Mouse (Mus musculus) brain, embryonic 18.5 days (tissue): ENCODE data around the gene Ints3.

Source experiments
- DNase-seq: peaks from one replicate; pipeline ENCODE4 v3.0.0-alpha.2; 2012; ENCODE audit warnings: low read depth, low spot score

Gene Ints3

DNA sequence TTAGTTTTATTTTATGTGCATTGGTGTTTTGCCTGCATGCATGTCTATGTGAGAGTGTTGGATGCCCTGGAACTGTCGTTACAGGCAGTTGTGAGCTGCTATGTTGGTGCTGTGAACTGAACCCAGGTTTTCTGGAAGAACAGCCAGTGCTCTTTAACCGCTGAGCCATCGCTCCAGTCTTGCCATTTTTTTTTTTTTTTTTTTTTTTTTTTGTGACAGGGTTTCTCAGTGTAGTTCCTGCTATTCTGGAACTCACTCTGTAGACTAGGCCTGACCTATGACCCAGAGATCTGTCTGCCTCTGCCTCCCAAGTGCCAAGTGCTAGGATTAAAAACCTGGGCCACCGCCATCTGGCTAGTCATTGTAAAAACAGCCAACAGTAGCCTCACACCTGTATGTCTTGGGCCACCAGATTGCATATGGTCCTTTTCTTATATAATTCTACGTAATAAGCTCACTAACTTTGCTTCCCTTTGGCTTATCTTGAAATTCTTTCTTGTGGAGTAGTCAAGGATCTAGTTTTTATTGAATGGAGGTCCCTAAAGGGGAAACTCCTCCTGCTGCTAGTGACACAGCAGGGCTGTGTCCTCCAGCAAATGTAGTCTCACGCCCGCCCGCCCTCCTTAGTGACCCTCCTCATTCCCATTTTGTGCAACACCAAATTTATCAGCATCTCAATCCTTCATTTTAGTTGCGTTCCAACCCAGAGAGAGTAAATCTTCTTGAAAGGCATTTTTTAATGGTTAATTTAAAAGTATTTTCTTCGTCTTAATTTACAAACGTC is 12.2 kb upstream of the Ints3 start:
- DNase-seq = no peak

DNA sequence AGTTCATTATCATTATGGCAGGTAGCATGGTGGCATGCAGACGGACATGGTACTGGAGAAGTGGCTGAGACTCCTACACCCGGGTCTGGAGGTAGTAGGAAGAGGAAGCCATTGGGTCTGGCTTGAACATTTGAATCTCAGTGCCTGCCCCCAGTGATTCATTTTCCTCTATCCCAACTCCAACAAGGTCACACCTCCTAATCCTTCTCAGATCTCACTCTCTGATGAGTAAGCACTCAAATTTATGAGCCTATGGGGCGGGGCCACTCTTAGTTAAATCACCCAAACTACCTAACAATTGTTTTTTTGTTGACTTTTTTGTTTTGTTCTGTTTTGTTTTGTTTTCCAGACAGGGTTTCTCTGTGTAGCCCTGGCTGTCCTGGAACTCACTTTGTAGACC is 10.6 kb upstream of the Ints3 start:
- no peak for DNase-seq

DNA sequence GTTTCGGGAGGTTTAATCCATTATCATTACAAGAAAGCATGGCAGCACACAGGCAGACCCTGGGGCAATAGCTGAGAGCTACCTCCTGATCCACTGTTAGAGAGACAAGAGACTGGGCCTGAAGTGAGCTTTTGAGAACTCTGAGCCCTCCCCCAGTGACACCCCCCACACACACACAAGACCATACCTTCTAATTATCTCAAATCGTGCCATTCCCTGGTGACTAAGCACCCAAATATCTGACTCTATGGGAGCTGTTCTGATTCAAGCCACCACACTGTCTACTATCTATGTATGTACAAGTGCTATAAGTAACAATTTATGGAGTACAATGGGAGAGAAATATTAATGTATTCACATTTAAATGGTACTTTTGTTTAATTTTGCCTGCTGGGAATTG is 7.3 kb upstream of the Ints3 start:
- DNase-seq = no peak

DNA sequence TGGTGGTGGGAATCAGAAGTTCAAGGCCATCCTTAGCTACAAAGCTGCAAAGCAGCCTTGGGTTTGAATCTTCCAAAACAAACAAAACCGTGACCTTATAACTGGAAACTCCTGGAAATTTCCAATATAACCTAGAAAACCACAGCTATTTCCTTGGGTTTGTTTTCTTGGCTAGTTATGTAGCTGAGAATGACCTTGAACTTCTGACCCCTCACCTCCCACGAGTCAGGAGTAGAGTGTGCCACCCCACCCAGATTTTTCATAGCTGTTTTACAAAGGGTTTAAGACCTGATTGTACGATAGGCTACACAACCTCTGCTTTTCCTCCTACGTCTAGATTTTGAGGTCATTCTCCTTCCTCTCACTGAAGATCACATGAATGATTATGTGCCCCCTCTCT is 3.7 kb upstream of the Ints3 start:
- no peak for DNase-seq

DNA sequence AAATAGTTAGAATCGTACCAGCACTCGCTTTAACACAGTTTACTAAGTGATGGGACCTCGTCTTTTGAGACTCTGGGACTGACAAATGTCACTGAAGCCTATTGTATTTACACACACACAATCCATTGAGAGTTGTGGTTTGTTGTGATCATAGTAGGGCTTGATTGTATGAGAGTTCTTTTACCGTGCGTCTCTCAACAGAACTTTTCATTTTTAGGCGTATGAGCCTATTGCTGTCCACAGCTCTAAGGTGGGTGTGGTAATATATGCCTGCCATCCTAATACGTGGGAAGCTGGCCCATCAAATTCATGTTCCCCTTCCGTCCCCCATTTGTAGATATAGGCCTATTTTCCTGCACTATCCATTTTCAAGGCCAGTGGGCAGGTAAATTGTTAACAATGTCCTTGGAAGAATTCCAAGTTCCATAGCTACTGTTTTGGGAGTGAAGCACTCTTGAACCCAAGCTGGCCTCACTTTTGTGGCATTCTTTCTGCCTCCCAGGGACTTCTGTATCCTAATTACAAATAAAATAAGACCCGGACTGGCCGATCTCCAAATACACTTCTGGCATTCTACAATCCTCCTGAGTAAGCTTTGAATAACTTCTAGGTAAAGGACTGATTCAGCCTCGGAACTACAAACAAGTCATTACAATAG is 780 bp upstream of the Ints3 start:
- DNase-seq = no peak

DNA sequence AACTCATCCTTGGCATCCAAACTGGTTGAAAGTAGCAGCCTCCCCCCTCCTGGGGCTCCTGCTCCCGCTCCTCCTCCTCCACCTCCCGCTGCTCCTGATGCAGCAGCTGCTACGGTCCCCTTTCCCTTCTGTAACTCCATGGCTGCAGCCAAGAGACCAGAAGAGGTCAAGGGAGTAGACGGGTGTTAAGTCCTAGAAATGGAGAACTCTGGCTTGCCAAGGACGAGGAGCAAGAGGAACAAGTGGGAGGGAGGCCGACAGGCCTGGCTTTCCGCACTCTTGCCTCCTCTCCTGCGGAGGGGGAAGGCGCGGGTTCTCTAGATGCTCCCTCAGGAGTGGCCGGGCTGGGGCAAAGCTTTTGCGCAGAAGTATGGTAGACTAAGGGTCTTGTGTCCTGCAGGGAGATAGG is 607 bp downstream of the Ints3 start:
- DNase-seq = no peak

DNA sequence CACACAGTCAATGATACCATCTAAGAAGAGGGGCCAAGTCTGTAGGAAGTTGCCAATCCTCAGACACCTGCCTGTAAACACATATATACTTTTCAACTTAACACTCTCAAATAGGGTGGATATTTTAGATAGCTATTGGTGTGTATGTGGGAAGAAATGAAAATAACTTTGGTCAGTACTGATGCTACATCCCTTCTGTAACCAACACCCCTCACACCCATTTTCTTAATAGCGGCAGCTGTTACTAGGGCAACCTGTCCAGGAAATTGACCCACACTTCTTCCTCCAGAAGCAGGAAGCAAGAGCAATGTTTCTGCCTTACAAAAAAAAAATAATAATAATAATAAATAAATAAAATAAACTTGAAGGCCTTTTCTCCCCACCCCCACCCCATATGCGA is 1.1 kb downstream of the Ints3 start:
- no peak for DNase-seq

DNA sequence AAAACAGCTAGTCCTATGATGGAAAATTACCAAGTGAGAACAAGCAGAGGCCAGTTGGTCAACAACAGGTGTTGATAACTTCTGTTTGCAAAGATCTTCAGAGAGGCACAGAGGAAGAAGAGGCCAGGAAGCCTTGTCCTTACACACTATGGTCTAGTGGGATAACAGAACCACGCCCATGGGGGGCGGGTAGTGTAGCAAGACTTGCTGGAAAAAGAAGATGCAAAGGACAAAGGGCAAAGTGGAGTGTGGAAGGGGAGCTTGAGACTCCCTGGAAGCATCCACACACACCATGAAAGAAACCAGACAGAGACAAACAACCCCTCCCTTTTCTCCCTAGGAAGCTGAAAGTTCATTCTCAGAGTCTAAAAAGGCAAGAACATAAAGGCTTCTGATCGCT is 3.8 kb downstream of the Ints3 start:
- DNase-seq = no peak

DNA sequence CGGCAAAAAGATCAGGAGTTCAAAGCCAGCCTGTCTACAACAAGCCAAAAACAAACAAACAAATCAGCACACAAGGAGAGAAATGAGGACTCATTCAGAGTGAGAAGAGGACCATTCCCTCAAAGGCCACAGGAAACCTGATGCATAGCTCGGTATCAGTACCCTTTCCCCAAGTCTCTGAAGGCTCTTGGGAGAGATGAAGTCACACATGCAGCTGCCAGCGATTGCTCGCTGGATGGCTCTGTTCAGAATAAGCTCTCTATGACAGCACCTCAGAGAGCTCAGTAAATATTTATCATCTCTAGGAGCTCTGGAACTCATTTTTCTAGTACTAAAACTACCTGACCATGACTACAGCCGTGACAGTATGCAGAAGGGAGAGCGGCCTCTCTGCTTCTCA is 5.2 kb downstream of the Ints3 start:
- DNase-seq = no peak

DNA sequence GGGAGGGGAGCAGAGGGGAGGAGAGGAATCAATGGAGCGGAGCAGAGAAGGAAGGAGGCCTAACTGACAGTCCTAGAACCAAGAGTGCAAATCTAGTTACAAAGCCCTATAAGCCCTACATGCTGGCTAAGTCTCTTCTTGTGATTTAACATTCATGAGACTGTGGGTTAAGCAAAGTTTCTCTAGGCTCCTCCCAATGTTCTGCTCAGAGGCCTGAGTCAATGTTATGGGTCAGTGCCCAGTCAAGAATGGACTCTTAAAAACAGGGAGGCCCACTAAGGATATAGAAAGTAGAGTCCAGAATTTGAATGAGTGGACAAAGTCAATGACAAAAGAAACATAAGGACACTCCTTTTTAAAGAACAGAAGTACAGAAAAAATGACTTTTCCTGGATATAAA is 5.8 kb downstream of the Ints3 start:
- no peak for DNase-seq

DNA sequence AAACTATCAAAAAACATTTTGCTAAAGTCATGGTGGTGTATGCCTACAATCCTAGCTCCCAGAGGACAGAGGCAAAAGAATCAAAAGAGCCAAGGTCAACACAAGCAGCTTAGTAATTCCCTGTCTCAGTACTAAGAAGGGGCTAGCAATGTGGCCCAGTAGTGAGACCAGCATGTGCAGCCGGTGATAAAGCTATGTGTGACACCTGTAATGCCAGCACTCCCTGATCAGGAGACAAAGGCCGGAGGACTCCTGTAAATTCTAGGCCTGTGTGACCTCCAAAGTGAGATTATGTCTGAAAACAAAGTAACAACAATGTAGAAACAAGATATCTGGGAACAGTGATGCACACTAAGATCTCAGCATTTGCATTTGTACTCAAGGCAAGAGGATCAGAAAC is 7.9 kb downstream of the Ints3 start:
- no peak for DNase-seq

DNA sequence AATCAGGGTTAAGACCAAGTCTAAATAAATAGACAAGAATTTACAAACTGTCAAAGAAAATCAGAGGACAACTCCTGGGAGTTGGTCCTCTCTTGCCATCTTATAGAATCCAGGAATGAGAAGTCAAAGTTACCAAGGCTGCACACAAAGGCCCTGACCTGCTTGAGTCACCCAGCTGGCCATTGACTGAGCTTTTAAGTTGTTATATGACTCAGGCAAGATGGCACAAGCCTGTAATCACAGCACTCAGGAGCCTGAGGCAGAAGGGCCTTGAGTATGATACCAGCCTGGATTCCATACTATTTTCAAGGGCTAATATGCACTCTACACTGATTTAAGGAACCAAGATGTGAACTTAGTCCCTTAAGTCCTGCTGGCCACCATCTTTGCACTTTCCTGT is 9.9 kb downstream of the Ints3 start:
- DNase-seq = no peak

DNA sequence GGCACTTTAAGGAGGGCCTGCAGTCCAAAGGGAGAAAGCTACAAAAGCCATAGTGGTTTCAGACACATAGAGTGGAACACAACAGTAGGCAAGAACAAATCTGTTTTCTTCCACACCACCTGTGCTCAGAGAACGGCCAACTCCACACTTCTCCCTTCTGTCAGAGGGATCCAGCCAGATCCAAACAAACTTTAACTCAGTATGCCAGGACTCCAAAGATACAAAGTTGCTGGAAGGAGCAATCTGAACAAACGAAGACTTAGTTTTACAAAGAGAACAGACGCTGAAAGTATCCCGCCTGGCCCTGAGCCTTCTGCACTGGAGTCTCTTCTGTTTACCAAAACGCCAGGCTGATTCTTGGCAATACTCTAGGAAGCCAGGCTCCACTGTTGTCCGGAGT is 12.7 kb downstream of the Ints3 start:
- no peak for DNase-seq

DNA sequence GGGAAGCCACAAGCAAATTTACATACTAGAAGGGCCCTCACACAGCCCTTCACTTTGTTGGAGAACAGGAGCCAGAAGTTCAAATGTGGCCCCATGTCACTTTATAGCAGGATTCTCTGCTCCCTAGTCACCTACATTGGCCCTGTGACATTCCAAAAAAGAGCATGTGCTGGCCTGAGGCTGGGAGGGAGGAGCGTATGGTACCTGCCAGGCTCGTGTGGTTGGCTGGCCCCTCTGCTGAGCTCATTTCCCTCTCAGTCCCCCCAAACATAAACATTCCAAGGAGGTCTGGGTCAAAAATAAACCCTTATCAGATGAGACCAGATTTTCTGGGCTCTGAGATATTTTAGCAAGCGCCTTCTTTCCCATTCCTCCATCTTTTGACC is 20.4 kb downstream of the Ints3 start:
- no peak for DNase-seq

DNA sequence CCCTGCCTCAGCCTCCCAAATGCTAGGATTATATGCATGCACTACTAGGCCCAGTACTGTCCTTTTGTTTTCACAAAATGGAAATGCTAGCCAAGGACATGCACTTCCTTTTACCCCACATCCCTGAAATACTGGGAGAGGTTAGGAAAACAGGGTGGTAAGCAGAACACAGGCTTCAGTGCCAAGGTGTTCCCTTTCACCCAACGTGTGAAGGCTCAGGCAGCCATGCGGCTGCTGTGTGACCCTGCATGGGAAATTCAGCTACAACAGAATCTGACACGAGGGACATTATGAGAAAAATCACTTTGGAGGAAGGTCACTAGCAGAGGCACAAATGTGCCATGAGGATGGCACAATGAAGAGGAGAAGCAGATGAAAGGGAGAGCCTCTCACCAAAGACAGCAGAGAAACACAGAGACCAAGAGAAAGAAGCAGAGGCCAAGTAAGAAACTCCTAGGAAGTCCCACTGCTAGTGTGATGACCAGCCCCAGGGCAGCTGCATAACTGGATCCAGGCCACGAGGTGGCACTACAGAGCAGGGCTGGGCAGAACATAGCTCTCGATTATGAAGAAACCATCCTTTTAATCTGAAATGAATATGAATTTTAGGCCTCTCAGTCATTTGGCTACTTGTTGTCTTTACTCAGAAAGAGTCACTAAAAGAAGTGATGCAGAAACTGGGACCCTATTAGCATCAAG is 21.0 kb downstream of the Ints3 start:
- no peak for DNase-seq

DNA sequence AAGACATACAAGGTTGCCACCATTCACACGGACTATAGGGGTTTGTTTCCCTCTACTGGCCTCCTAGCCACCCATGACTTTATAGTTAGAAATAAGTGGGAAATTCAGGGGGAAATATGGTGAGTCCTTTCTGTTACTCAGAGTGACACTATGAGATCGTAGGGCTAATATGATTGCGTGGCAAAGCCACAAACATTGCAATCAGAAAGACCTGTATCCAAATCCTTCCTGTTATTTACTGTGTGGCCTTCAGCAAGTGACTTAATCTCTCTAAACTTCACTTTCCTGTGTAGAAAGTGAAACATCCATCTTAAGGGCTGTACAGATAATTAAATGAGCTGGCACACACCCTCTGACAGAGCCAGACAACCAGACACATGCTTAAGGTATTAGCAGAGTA is 24.7 kb downstream of the Ints3 start:
- DNase-seq = no peak

DNA sequence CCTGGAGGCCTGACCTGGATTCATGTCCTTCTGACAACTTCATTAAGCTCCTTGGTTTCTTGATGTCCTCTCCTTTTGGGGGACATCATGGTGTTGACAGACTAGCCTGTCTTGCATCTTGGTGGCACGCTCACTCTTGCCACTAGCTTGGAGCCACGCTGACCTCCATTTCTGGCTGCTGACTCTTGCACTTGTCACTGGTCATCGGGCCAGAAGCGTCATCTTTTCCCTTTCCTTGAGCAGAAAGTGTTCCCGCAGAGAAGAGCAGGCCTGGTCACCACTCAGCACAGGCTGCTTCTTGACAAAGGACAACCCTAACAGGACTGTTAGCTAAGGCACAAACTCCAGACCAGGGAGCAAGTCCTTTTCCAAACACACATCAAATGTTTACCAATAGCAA is 27.0 kb downstream of the Ints3 start:
- no peak for DNase-seq

DNA sequence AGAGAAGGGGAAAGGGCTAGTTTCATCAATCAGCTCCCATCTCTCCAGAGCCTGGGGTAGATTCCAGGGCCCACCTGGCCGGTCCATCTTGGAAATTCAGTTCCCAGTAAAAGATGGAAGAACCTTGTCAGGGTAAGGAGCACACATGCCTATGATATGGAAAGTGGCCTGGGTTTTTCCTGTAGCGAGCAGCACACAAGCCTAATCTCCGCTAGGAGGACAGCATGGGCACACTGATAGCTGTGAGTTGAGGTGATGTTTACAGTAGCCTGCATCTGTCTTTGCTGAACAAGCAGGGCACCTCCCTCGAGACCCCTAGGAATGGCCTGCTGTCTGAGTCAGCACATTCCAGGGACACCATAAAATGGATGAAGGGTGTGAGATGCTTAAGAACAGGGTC is 28.8 kb downstream of the Ints3 start:
- DNase-seq = no peak

DNA sequence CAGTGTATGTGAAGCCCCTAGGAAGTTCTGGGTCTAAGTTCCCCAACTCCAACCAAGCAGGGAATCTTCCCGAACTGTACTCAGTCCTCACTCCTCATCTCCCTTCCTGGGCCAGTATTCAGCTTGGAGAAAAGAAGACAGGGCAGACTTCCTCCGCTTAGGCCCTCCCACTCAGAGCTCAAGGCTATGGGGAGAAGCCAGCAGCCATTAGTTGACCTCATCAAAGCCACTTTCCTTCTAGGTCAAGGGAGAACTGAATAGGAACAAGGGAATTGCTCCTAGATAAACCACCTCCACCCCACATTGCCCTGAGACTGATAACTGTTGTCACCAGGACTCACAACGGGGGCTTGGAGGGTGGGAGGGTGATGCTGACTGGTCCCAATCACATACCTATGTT is 29.3 kb downstream of the Ints3 start:
- no peak for DNase-seq

DNA sequence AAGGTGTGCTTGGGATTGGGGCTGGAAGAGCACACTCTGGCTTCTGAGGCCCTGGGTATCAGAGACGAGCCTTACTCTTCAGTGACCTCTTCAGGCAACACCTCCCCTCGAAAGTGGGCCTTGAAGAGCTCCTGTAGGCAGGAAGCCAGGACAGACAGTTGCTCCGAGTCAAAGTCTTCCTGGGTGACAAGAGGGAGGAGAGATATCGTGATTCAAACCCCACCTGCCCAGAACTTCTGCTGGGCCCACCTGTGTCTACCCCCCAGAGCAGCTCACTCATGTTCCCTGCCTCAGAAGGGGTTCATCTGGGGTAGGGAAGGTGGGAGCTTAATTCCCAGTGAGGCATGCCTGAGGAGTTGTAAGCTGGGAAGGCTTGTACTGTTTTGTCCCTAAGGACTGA is 32.4 kb downstream of the Ints3 start:
- DNase-seq = no peak

DNA sequence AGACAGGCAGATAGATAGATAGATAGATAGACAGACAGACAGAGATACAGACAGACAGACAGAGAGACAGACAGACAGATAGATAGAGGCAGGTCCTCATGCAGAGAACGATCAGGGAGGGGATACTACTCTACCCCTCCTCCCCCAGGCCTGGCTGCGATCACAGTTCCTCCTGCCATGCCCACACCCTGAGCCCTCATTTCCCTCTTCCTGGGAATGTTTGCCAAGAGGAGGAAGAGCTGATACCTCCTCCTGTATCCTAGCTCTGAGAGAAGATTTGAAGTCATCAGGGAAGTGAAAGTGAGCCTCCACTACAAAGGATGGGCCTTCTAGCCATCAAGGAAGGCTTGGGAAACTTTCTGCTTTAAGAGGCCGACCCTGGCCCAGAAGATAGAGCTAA is 37.8 kb downstream of the Ints3 start:
- no peak for DNase-seq

DNA sequence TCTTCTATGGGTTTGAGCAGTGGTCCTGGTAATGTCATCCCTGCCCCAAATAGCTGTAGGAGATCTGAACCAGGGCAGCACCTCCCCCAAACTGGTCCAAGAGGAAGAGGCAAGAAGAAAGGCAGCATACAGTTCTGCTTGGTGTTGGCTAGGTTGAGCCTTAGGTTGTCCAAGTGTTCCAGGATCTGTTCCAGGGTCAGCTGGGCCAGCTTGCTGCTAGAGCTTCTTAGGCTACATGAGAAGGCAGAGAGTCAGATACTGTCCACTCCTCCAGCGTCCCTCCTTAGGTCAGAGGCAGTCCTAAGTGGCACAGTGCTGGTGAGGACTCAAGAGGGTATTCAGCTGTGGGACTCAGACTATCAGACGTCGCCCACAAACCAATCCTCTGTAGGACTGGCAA is 40.8 kb downstream of the Ints3 start:
- DNase-seq = no peak

DNA sequence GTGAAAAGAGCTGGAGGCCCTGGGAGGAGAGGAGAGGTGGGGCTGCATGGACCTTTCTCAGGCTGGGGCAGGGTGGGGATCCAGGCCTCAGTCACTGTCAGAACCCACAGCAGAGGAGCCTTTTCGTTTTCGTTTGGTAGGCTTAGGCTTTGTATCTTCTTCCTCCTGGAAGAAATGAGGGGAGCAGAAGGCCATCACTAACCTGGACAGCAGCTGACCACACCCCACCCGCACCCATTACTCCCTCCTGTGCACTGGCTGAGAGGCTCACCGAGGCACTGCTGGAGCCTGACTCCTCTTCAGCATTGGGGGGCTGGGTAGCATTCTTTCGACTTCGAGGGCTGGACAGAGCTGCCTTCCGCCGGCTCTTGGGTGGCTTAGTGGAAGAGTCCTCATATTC is 41.5 kb downstream of the Ints3 start:
- no peak for DNase-seq
